Mouse (Mus musculus): ENCODE results near the gene Dcdc2b. TPM values are rescaled to one million over a fixed set of nuclear protein-coding genes. Genes with fewer than 3 reads are reported as not detected.
A peak's percentile ranks its signal among the peaks of the same experiment; 100 is the strongest.

Dcdc2b gene
- total and polyA plus RNA-seq, 2 experiments from 2014 or later = 3.0 to 4.5 TPM

- Histone ChIP-seq H3K4me1 (ENCODE audit: insufficient read depth) (peaks cover 21% of the 10 kb centered on the region), H3K9me3 (ENCODE audit: low read length) (no peaks in the 10 kb centered on the region), H3K9ac (no peak overlapping the region), H3K4me3 (ENCODE audit: low read depth, low read length) (no peak overlapping the region), H3K27ac (ENCODE audit: low read depth, low read length) (no peak overlapping the region; the same call in 1 of the 2 replicates), H3K36me3 (ENCODE audit: insufficient read depth) (peaks cover 47% of the 10 kb centered on the region), H3K27me3 (ENCODE audit: insufficient read depth, low read length) (no peaks in the 10 kb centered on the region), H3K4me2 (ENCODE audit: low read depth) (no peak overlapping the region)
- no peak for ATAC-seq
- DNase-seq = no peak
- TF ChIP-seq CTCF (IDR thresholded peaks at IDR 0.05; ENCODE audit: low read depth) = no peak
- WGBS = 73% methylated on average over 6 of the region's 6 CpGs
Observed at GRCm38 (mm10) chr4:129626035-129626434, 12.0 kb upstream of the Dcdc2b start.

- Histone ChIP-seq H3K9me3 (ENCODE audit: low read length) (no peaks in the 10 kb centered on the region), H3K4me3 (ENCODE audit: low read depth, low read length) (no peak overlapping the region), H3K4me2 (ENCODE audit: low read depth) (peak overlapping the region; percentile 88), H3K4me1 (ENCODE audit: insufficient read depth) (peaks cover 21% of the 10 kb centered on the region), H3K27me3 (ENCODE audit: insufficient read depth, low read length) (no peaks in the 10 kb centered on the region), H3K27ac (ENCODE audit: low read depth, low read length) (peak overlapping the region; percentile 98), H3K9ac (peak overlapping the region; percentile 93), H3K36me3 (ENCODE audit: insufficient read depth) (peaks cover 46% of the 10 kb centered on the region)
- ATAC-seq = no peak
- TF ChIP-seq CTCF (IDR thresholded peaks at IDR 0.05; ENCODE audit: low read depth) = no peak
- DNase-seq = no peak
- 42% methylated on average over 4 of the region's 4 CpGs for WGBS
Observed at GRCm38 (mm10) chr4:129625496-129625895, 11.4 kb upstream of the Dcdc2b start.

DNA sequence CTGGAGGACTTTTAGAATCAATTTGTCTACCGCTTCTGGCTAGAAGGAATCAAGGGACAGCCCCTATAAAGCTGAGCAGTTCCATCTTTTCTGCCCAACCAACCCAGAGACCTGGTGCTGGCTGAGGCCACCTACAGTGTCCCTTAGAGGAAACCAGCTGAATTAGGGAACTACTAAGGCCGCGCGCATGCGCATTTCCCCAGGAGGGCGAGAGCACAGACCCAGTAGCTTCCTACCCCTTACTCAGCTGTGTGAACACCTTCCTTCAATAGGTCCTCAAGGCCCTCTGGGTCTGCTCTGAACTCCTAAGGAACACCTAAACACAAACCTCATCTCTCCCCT lies 10.9 kb upstream of the Dcdc2b start:
- Histone ChIP-seq H3K4me2 (ENCODE audit: low read depth) (peak overlapping the region; percentile 88), H3K9me3 (ENCODE audit: low read length) (no peaks in the 10 kb centered on the region), H3K4me1 (ENCODE audit: insufficient read depth) (peaks cover 21% of the 10 kb centered on the region), H3K9ac (peak overlapping the region; percentile 93), H3K27me3 (ENCODE audit: insufficient read depth, low read length) (no peaks in the 10 kb centered on the region), H3K36me3 (ENCODE audit: insufficient read depth) (peaks cover 41% of the 10 kb centered on the region), H3K27ac (ENCODE audit: low read depth, low read length) (peak overlapping the region; percentile 98), H3K4me3 (ENCODE audit: low read depth, low read length) (peak overlapping the region; percentile 66)
- DNase-seq = peak; percentile 80
- peak; percentile 7 for ATAC-seq
- 0% methylated on average over 6 of the region's 6 CpGs for WGBS
- TF ChIP-seq CTCF (IDR thresholded peaks at IDR 0.05; ENCODE audit: low read depth) = no peak

- WGBS = 0% methylated on average over 18 of the region's 18 CpGs
- TF ChIP-seq CTCF (IDR thresholded peaks at IDR 0.05; ENCODE audit: low read depth) = no peak
- peak; percentile 98 for ATAC-seq
Observed at GRCm38 (mm10) chr4:129624281-129625028, 10.4 kb upstream of the Dcdc2b start.

DNA sequence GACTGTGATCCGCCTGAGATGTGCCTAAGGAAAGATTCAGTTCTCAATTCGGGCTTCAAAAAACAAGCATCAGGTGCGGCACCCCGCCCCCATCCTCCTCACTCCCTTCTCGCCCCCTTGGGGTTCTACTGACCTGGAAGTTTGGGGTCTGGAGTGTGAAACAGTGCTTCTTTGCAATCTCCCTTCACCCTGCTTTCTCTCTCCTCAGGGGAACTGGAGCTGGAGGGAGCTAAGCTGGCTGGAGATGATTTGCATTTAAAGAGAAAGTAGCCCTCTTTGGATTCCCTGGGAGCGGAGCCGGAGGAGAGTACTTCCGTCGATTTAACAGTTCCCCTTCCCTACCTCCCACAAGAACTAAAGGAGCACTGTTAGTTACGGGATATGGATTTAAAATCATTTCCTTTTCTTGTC lies 9.6 kb upstream of the Dcdc2b start, which contains the start of gene Ccdc28b:
TSS of gene Ccdc28b (minus strand) at position 267 of the 411 bp plus-strand sequence.
- Histone ChIP-seq H3K36me3 (ENCODE audit: insufficient read depth) (peaks cover 30% of the 10 kb centered on the region), H3K27me3 (ENCODE audit: insufficient read depth, low read length) (no peaks in the 10 kb centered on the region), H3K27ac (ENCODE audit: low read depth, low read length) (peak within 1 kb of the TSS; percentile 98), H3K9ac (peak within 1 kb of the TSS; percentile 93), H3K4me2 (ENCODE audit: low read depth) (peak within 1 kb of the TSS; percentile 88), H3K9me3 (ENCODE audit: low read length) (no peaks in the 10 kb centered on the region), H3K4me1 (ENCODE audit: insufficient read depth) (peaks cover 21% of the 10 kb centered on the region), H3K4me3 (ENCODE audit: low read depth, low read length) (peak within 1 kb of the TSS; percentile 66)
- WGBS = 2% methylated on average over 10 of the region's 10 CpGs
- ATAC-seq (peak; percentile 52), DNase-seq (peak; percentile 86)
- no peak for TF ChIP-seq CTCF (IDR thresholded peaks at IDR 0.05; ENCODE audit: low read depth)

More at GRCm38 (mm10) chr4:129624281-129625028, 10.4 kb upstream of the Dcdc2b start:
- peak; percentile 96 for DNase-seq
- Histone ChIP-seq H3K36me3 (ENCODE audit: insufficient read depth) (peaks cover 37% of the 10 kb centered on the region), H3K27ac (ENCODE audit: low read depth, low read length) (peak overlapping the region; percentile 98), H3K27me3 (ENCODE audit: insufficient read depth, low read length) (no peaks in the 10 kb centered on the region), H3K4me2 (ENCODE audit: low read depth) (peak overlapping the region; percentile 88), H3K9ac (peak overlapping the region; percentile 93), H3K4me1 (ENCODE audit: insufficient read depth) (peaks cover 21% of the 10 kb centered on the region), H3K4me3 (ENCODE audit: low read depth, low read length) (peak overlapping the region; percentile 66), H3K9me3 (ENCODE audit: low read length) (no peaks in the 10 kb centered on the region)

GRCm38 (mm10) chr4:129622803-129623535 lies 8.9 kb upstream of the Dcdc2b start:
- H3K9ac ChIP-seq = peak overlapping the region; percentile 93
- peaks cover 22% of the 10 kb centered on the region for H3K36me3 ChIP-seq (ENCODE audit: insufficient read depth)
- peaks cover 28% of the 10 kb centered on the region for H3K4me1 ChIP-seq (ENCODE audit: insufficient read depth)
- DNase-seq (peak; percentile 20), ATAC-seq (no peak)
- TF ChIP-seq CTCF (IDR thresholded peaks at IDR 0.05; ENCODE audit: low read depth) = no peak
- peak overlapping the region; percentile 66 for H3K4me3 ChIP-seq (ENCODE audit: low read depth, low read length)
- H3K4me2 ChIP-seq (ENCODE audit: low read depth) = peak overlapping the region; percentile 88
- no peaks in the 10 kb centered on the region for H3K27me3 ChIP-seq (ENCODE audit: insufficient read depth, low read length)
- no peaks in the 10 kb centered on the region for H3K9me3 ChIP-seq (ENCODE audit: low read length)
- H3K27ac ChIP-seq (ENCODE audit: low read depth, low read length) = peak overlapping the region; percentile 98
- 16% methylated on average over 8 of the region's 8 CpGs for WGBS

Measured in forebrain, postnatal 0 days (tissue).